10 mouse cellular contexts compared by ENCODE assay signal in the genomic region with DNA sequence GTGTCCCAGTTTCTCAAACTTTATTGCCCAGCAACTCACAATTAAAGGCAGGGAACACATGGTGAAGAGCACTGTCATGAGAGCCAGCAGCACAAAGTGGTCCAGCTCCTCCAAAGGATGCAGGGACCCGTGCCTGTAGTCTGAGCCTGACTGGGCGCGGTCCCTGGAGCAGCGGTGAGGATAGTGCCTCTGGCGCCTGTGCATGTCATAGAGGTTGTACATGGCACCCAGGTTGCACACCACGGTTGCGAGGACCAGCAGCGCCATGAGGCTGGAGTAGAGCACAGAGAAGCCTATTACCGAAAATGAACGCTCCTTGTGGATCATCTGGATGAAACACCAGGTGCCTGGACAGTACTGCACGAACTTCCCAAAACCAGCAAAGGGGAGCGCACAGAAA. TPM values are rescaled to one million over a fixed set of nuclear protein-coding genes. Genes with fewer than 3 reads are reported as not detected.
DNase-seq lines count a peak whose midpoint lies in the region; ATAC-seq and TF ChIP-seq lines count a peak whose summit lies in the region.
"Had no signal": no experiment of that assay in that cellular context is flagged by ENCODE, and none has a peak within 500 bp of the region (broad histone marks: within the 10 kb centered on the region; RNA-seq: fewer than 3 reads in every experiment).

No protein-coding gene starts in this region.

- no peak overlapping the region for H3K27ac ChIP-seq in ES-E14 (ENCODE audit: insufficient read depth, low read depth, low read length, poor library complexity, severe bottlenecking)
- no peak overlapping the region for H3K27ac ChIP-seq in hindbrain, embryonic 14.5 days
- no peak overlapping the region for H3K27ac ChIP-seq in midbrain, embryonic 13.5 days
- no peak overlapping the region for H3K27ac ChIP-seq in liver, postnatal 0 days (ENCODE audit: low read depth)
- H3K27ac ChIP-seq: liver, embryonic 15.5 days had no signal

- no peaks in the 10 kb centered on the region for H3K9me3 ChIP-seq in ES-E14 (ENCODE audit: control insufficient read depth, insufficient read depth, low read depth, low read length)
- H3K9me3 ChIP-seq in hindbrain, embryonic 14.5 days (ENCODE audit: control insufficient read depth, low read length), result no peaks in the 10 kb centered on the region
- no peaks in the 10 kb centered on the region for H3K9me3 ChIP-seq in midbrain, embryonic 13.5 days
- H3K9me3 ChIP-seq in liver, postnatal 0 days (ENCODE audit: low read length), result no peaks in the 10 kb centered on the region
- H3K9me3 ChIP-seq: liver, embryonic 15.5 days had no signal

- peaks cover 27% of the 10 kb centered on the region for H3K27me3 ChIP-seq in hindbrain, embryonic 14.5 days (ENCODE audit: control insufficient read depth, insufficient read depth, low read length)
- peaks cover 26% of the 10 kb centered on the region for H3K27me3 ChIP-seq in midbrain, embryonic 13.5 days
- peaks cover 15% of the 10 kb centered on the region; the same call in 1 of the 2 replicates for H3K27me3 ChIP-seq in liver, postnatal 0 days (ENCODE audit: insufficient read depth, low read length)

- no peaks in the 10 kb centered on the region for H3K36me3 ChIP-seq in ES-E14 (ENCODE audit: control insufficient read depth, insufficient read depth, low read length, poor library complexity, severe bottlenecking)
- H3K36me3 ChIP-seq in hindbrain, embryonic 14.5 days (replicated peaks; ENCODE audit: control insufficient read depth, insufficient read depth), result no peaks in the 10 kb centered on the region
- no peaks in the 10 kb centered on the region for H3K36me3 ChIP-seq in midbrain, embryonic 13.5 days
- no peaks in the 10 kb centered on the region for H3K36me3 ChIP-seq in liver, postnatal 0 days (replicated peaks; ENCODE audit: insufficient read depth, low read length)
- H3K36me3 ChIP-seq: liver, embryonic 15.5 days had no signal

- TF ChIP-seq EP300 in liver, postnatal 0 days (IDR thresholded peaks at IDR 0.05; ENCODE audit: low read depth), result no peak

- intact Hi-C loops in left cerebral cortex, postnatal 14 days (cut with DNase I), result no loop called here

- DNase-seq in ES-E14 (ENCODE audit: low read depth, low spot score), result no peak
- peak; percentile 38 for DNase-seq in ZHBTc4 (ENCODE audit: low read depth, low spot score)
- no peak for DNase-seq in hindbrain, embryonic 14.5 days (ENCODE audit: low spot score)
- no peak for DNase-seq in ovary, adult 18-20 months (ENCODE audit: low spot score)
- no peak for DNase-seq in liver, postnatal 0 days
- DNase-seq in left cerebral cortex, postnatal 14 days (ENCODE audit: low spot score in 2 of 2), result no peak
- DNase-seq: cerebellum, adult 9-10 months; thymus, postnatal 25 days had no signal

- H3K4me3 ChIP-seq in ES-E14 (ENCODE audit: insufficient read depth in 1 of 2, low read depth in 1 of 2, low read length in 2 of 2, poor library complexity in 1 of 2, severe bottlenecking in 1 of 2), result peak overlapping the region; percentile 47 to 56
- peak overlapping the region; percentile 34 for H3K4me3 ChIP-seq in hindbrain, embryonic 14.5 days (replicated peaks; ENCODE audit: low read length)
- H3K4me3 ChIP-seq in midbrain, embryonic 13.5 days (replicated peaks), result peak overlapping the region; percentile 34
- no peak overlapping the region for H3K4me3 ChIP-seq in liver, postnatal 0 days (ENCODE audit: low read depth, low read length)
- H3K4me3 ChIP-seq: liver, embryonic 15.5 days had no signal

- ATAC-seq in hindbrain, embryonic 14.5 days (ENCODE audit: low FRiP score), result peak; percentile 24; the same call in 1 of the 2 replicates
- ATAC-seq in midbrain, embryonic 13.5 days, result no peak
- no peak for ATAC-seq in liver, postnatal 0 days

- H3K4me1 ChIP-seq in ES-E14 (ENCODE audit: control insufficient read depth in 2 of 2, insufficient read depth in 2 of 2, low read length in 2 of 2, poor library complexity in 1 of 2), result no peaks in the 10 kb centered on the region
- H3K4me1 ChIP-seq in hindbrain, embryonic 14.5 days (replicated peaks; ENCODE audit: control insufficient read depth, insufficient read depth, low read length), result 0 out of 2 replicates have a peak, but pooled peaks cover under 1% of the 10 kb centered on the region
- H3K4me1 ChIP-seq in midbrain, embryonic 13.5 days (replicated peaks), result peaks cover 15% of the 10 kb centered on the region; the same call in 1 of the 2 replicates
- H3K4me1 ChIP-seq in liver, postnatal 0 days (ENCODE audit: insufficient read depth), result no peaks in the 10 kb centered on the region
- H3K4me1 ChIP-seq: liver, embryonic 15.5 days had no signal

- TF ChIP-seq CTCF in liver, postnatal 0 days (IDR thresholded peaks at IDR 0.05; ENCODE audit: low read depth), result no peak

- H3K4me2 ChIP-seq in hindbrain, embryonic 14.5 days (replicated peaks), result peak overlapping the region; percentile 57
- peak overlapping the region; percentile 55 for H3K4me2 ChIP-seq in midbrain, embryonic 13.5 days (replicated peaks)
- no peak overlapping the region for H3K4me2 ChIP-seq in liver, postnatal 0 days (ENCODE audit: low read depth, low read length)
- H3K4me2 ChIP-seq: liver, embryonic 15.5 days had no signal

- H3K9ac ChIP-seq in ES-E14 (ENCODE audit: insufficient read depth, low read depth, low read length, poor library complexity, severe bottlenecking), result no peak overlapping the region; the same call in 1 of the 2 replicates
- H3K9ac ChIP-seq in hindbrain, embryonic 14.5 days, result no peak overlapping the region
- H3K9ac ChIP-seq in midbrain, embryonic 13.5 days (replicated peaks), result no peak overlapping the region
- H3K9ac ChIP-seq in liver, postnatal 0 days (replicated peaks), result no peak overlapping the region
- H3K9ac ChIP-seq: liver, embryonic 15.5 days had no signal

- WGBS in hindbrain, embryonic 14.5 days, result 15% methylated on average over 12 of the region's 12 CpGs
- WGBS in midbrain, embryonic 13.5 days, result 11% methylated on average over 12 of the region's 12 CpGs
- 12% methylated on average over 12 of the region's 12 CpGs for WGBS in liver, postnatal 0 days (ENCODE audit: insufficient replicate concordance)

- in situ Hi-C loops in ES-E14 (cut with MboI; ENCODE audit: low sequenced_read_pairs in 2 of 2, unreplicated experiment in 2 of 2), result no loop called here

TF ChIP-seq in ES-E14, 5 proteins besides CTCF, POLR2A, EP300 and RAD21:
- TF ChIP-seq CHD2 (IDR thresholded peaks at IDR 0.05; ENCODE audit: low read depth, low read length), result no peak

RNA-seq across cellular contexts. Expression of a gene that starts 0.8 kb away (rescaled TPM):
- not detected in 2 replicates for total RNA-seq in ES-E14 (2012; rRNA removed)
- 0.27 and 0.54 TPM in 2 replicates for polyA plus RNA-seq in hindbrain, embryonic 14.5 days (2014; fragmentation: Nextera tagmentation; extraction: Ambion mirVana)
- 0.14 TPM in 1 of 2 replicates, not detected in the other for polyA plus RNA-seq in midbrain, embryonic 13.5 days (2015; fragmentation: Nextera tagmentation; extraction: Ambion mirVana)
- polyA plus RNA-seq in liver, postnatal 0 days (2015; fragmentation: Nextera tagmentation; extraction: Ambion mirVana), result not detected in 2 replicates
- under 1 TPM; 0.63 to 0.77 TPM for total RNA-seq in left cerebral cortex, postnatal 14 days (2021)
- polyA plus RNA-seq: liver, embryonic 15.5 days had no signal
